Mouse (Mus musculus) kidney, adult 2 months (tissue): ENCODE data around the gene Sec22a. TPM values are rescaled to one million over a fixed set of nuclear protein-coding genes. Genes with fewer than 3 reads are reported as not detected.

Experiments used
- DNase-seq: peaks from one replicate; pipeline ENCODE4 v3.0.0; 2021
- H3K27ac ChIP-seq: fragments of 200-500 bp; 2 replicates; pipeline ENCODE4 v1.5.1; 2012; ENCODE audit warnings: low read depth, low read length, control low read depth, inconsistent platforms; ENCODE audit not compliant: insufficient read depth
- H3K27me3 ChIP-seq: fragments of 200-500 bp; replicated peaks from 2 replicates; pipeline ENCODE4 v1.6.1; 2012; ENCODE audit warnings: mild to moderate bottlenecking, moderate library complexity, low read length, inconsistent platforms; ENCODE audit not compliant: control insufficient read depth, insufficient read depth
- H3K36me3 ChIP-seq: fragments of 200-500 bp; 2 replicates; pipeline ENCODE4 v1.6.1; 2012; ENCODE audit warnings: mild to moderate bottlenecking, moderate library complexity, low read length, inconsistent platforms; ENCODE audit not compliant: control insufficient read depth, insufficient read depth
- H3K4me1 ChIP-seq: fragments of 200-500 bp; 2 replicates; pipeline ENCODE4 v1.6.1; 2011; ENCODE audit warnings: low read length; ENCODE audit not compliant: control insufficient read depth, insufficient read depth
- H3K4me3 ChIP-seq: fragments of 200-500 bp; 2 replicates; pipeline ENCODE4 v1.5.1; 2011; ENCODE audit warnings: mild to moderate bottlenecking, low read depth, low read length, control low read depth; ENCODE audit not compliant: insufficient read depth
- CTCF ChIP-seq: fragments of 200-500 bp; conservative IDR thresholded peaks from 2 replicates; pipeline ENCODE4 v1.5.1; 2011; ENCODE audit warnings: low read depth, mild to moderate bottlenecking, control low read depth, low read length, moderate library complexity, mixed read lengths; ENCODE audit not compliant: insufficient read depth, insufficient read length
- POLR2A ChIP-seq: fragments of 200-500 bp; IDR thresholded peaks from one replicate; pipeline ENCODE4 v1.6.1; 2011; ENCODE audit warnings: low read depth, low read length, control low read depth
- WGBS: fragments of 180-500 bp; shearing (Covaris S2); methylation state at CpG from one replicate; pipeline ENCODE4 v1.1.7; 2018; 5-methylcytosine and 5-hydroxymethylcytosine counted together
- polyA plus RNA-seq: library from polyadenylated mRNA; depleted of rRNA; stranded (reverse); fragments of >200 nt; gene quantifications from 2 replicates; pipeline ENCODE4 v1.2.3, GENCODE M21; 2012

Sec22a gene
- polyA plus RNA-seq, 1 experiment: 26.5 TPM

DNA sequence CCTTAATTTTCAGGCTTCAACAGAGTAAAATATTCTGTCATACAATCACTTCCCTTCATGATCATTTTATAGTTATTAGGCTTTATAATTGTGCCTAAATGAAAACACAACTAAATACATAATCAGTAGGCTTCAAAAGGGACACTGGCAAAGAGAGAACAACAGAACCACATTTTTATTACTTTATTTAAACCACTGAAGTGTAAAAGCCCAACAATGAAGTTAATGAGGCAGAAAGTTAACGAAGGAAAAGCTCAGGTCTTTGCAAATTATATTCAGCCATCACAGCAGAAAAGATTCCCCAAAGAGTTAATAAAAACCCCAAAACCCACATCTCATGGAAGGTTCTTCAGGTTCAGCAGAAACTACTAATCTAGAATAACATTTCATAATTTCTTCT, 33.3 kb downstream of the Sec22a start:
- H3K27ac ChIP-seq: no peak overlapping the region
- no peaks in the 10 kb centered on the region for H3K27me3 ChIP-seq
- no peaks in the 10 kb centered on the region for H3K4me1 ChIP-seq
- TF ChIP-seq CTCF: no peak
- no peak for TF ChIP-seq POLR2A
- no peak for DNase-seq
- H3K4me3 ChIP-seq: no peak overlapping the region
- H3K36me3 ChIP-seq: peaks cover 4% of the 10 kb centered on the region
- 44% methylated on average over 1 of the region's 1 CpGs for WGBS

GRCm38 (mm10) chr16:35319773-35320172, 43.9 kb downstream of the Sec22a start:
- H3K4me1 ChIP-seq: no peaks in the 10 kb centered on the region; the same call in 1 of the 2 replicates
- 87% methylated on average over 2 of the region's 2 CpGs for WGBS
- no peak overlapping the region for H3K27ac ChIP-seq
- no peak overlapping the region for H3K4me3 ChIP-seq
- DNase-seq: no peak
- H3K36me3 ChIP-seq: no peaks in the 10 kb centered on the region
- H3K27me3 ChIP-seq: no peaks in the 10 kb centered on the region
- no peak for TF ChIP-seq POLR2A
- TF ChIP-seq CTCF: no peak

- peak; percentile 59 for DNase-seq
- Histone ChIP-seq H3K4me3 (no peak overlapping the region), H3K27me3 (no peaks in the 10 kb centered on the region), H3K4me1 (no peaks in the 10 kb centered on the region; the same call in 1 of the 2 replicates), H3K27ac (no peak overlapping the region), H3K36me3 (no peaks in the 10 kb centered on the region)
- WGBS: 21% methylated on average over 4 of the region's 4 CpGs
- peak; percentile 48 for TF ChIP-seq CTCF
- TF ChIP-seq POLR2A: no peak
Observed at GRCm38 (mm10) chr16:35319335-35319734, 44.4 kb downstream of the Sec22a start.

GRCm38 (mm10) chr16:35318397-35318796, 45.3 kb downstream of the Sec22a start:
- WGBS: 81% methylated on average over 6 of the region's 6 CpGs
- no peak for DNase-seq
- no peaks in the 10 kb centered on the region; the same call in 1 of the 2 replicates for H3K36me3 ChIP-seq

GRCm38 (mm10) chr16:35317460-35317859, 46.3 kb downstream of the Sec22a start:
- Histone ChIP-seq H3K27ac (no peak overlapping the region), H3K27me3 (no peaks in the 10 kb centered on the region), H3K4me1 (no peaks in the 10 kb centered on the region; the same call in 1 of the 2 replicates), H3K36me3 (peaks cover 2% of the 10 kb centered on the region; the same call in 1 of the 2 replicates), H3K4me3 (no peak overlapping the region)
- TF ChIP-seq CTCF (no peak), POLR2A (no peak)
- no peak for DNase-seq
- 93% methylated on average over 5 of the region's 5 CpGs for WGBS

More at GRCm38 (mm10) chr16:35318397-35318796, 45.3 kb downstream of the Sec22a start:
- Histone ChIP-seq H3K27me3 (no peaks in the 10 kb centered on the region), H3K4me1 (no peaks in the 10 kb centered on the region; the same call in 1 of the 2 replicates), H3K27ac (no peak overlapping the region), H3K4me3 (no peak overlapping the region)
- TF ChIP-seq POLR2A (no peak), CTCF (no peak)

GRCm38 (mm10) chr16:35316856-35317264, 46.9 kb downstream of the Sec22a start:
- Histone ChIP-seq H3K4me1 (no peaks in the 10 kb centered on the region; the same call in 1 of the 2 replicates), H3K27ac (no peak overlapping the region), H3K36me3 (peaks cover 2% of the 10 kb centered on the region; the same call in 1 of the 2 replicates), H3K4me3 (no peak overlapping the region), H3K27me3 (no peaks in the 10 kb centered on the region)
- no peak for DNase-seq
- TF ChIP-seq POLR2A: no peak
- no peak for TF ChIP-seq CTCF

DNA sequence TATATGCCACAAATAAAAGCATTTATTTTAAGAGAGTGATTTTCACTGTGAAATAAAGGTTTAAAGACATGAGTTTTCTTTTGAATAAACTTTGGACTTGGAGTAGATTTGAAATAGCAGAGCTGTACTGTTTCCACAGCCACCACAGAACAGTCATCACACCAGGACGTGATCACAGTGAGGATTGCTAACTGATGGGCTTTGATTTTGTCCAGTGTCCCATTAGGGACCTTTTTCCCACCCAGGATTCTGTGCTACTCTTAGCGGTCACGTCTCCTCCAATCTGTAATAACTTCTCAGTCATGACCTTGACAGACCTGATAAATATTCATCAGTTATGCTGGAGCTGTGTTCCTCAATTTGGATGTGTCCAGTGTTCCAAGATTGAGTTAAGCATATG, 48.2 kb downstream of the Sec22a start:
- Histone ChIP-seq H3K4me3 (no peak overlapping the region), H3K27ac (no peak overlapping the region), H3K36me3 (peaks cover 2% of the 10 kb centered on the region; the same call in 1 of the 2 replicates), H3K4me1 (peaks cover 4% of the 10 kb centered on the region; the same call in 1 of the 2 replicates), H3K27me3 (no peaks in the 10 kb centered on the region)
- TF ChIP-seq CTCF: no peak
- TF ChIP-seq POLR2A: no peak
- DNase-seq: peak; percentile 12
- WGBS: 53% methylated on average over 3 of the region's 3 CpGs

- no peak for DNase-seq
- H3K27ac ChIP-seq: no peak overlapping the region
- peaks cover 2% of the 10 kb centered on the region; the same call in 1 of the 2 replicates for H3K36me3 ChIP-seq
- no peak overlapping the region for H3K4me3 ChIP-seq
- peaks cover 9% of the 10 kb centered on the region; the same call in 1 of the 2 replicates for H3K4me1 ChIP-seq
- H3K27me3 ChIP-seq: no peaks in the 10 kb centered on the region
- 78% methylated on average over 8 of the region's 8 CpGs for WGBS
- TF ChIP-seq POLR2A: no peak
- TF ChIP-seq CTCF: no peak
Observed at GRCm38 (mm10) chr16:35311586-35311985, 52.1 kb downstream of the Sec22a start.
